In genomic region chrX:169879481-169880362, GRCm38 (mm10) we compare ENCODE assay signal across 8 mouse cellular contexts.
DNase-seq lines count a peak whose midpoint lies in the region; ATAC-seq and TF ChIP-seq lines count a peak whose summit lies in the region.

No protein-coding gene starts in this region.

- H3K4me3 ChIP-seq in hindbrain, embryonic 12.5 days = peak overlapping the region; percentile 51
- H3K4me3 ChIP-seq in lung, postnatal 0 days (ENCODE audit: low read depth, low read length) = peak overlapping the region; percentile 46

- H3K4me2 ChIP-seq in hindbrain, embryonic 12.5 days (replicated peaks) = peak overlapping the region; percentile 64
- peak overlapping the region; percentile 66 for H3K4me2 ChIP-seq in lung, postnatal 0 days (replicated peaks; ENCODE audit: low read depth, low read length)

- WGBS in hindbrain, embryonic 12.5 days = 11% methylated on average over 36 of the region's 36 CpGs
- WGBS in lung, postnatal 0 days = 13% methylated on average over 36 of the region's 36 CpGs

- peak overlapping the region; percentile 67 for H3K27ac ChIP-seq in hindbrain, embryonic 12.5 days
- H3K27ac ChIP-seq in lung, postnatal 0 days (ENCODE audit: low read length) = peak overlapping the region; percentile 49

- DNase-seq in R1 (ENCODE audit: low read depth, low spot score) = peak; percentile 58
- peak; percentile 58 to 63 for DNase-seq in cerebellum, postnatal 10 days
- peak; percentile 9 to 38 for DNase-seq in frontal cortex, postnatal 25 days (ENCODE audit: low spot score in 2 of 2)
- DNase-seq in layer of hippocampus, postnatal 25 days (ENCODE audit: extremely low spot score in 1 of 2, low spot score in 1 of 2) = peak; percentile 18 to 21
- peak; percentile 82 for DNase-seq in lung, postnatal 0 days (ENCODE audit: low spot score)
- peak; percentile 74 for DNase-seq in ovary, postnatal 36 days (ENCODE audit: low spot score)
- DNase-seq in urinary bladder, postnatal 14 days (ENCODE audit: low spot score) = peak; percentile 87

- H3K9me3 ChIP-seq in hindbrain, embryonic 12.5 days (replicated peaks) = no peaks in the 10 kb centered on the region
- no peaks in the 10 kb centered on the region for H3K9me3 ChIP-seq in lung, postnatal 0 days (ENCODE audit: low read length)

- no peaks in the 10 kb centered on the region for H3K36me3 ChIP-seq in hindbrain, embryonic 12.5 days
- no peaks in the 10 kb centered on the region for H3K36me3 ChIP-seq in lung, postnatal 0 days (ENCODE audit: insufficient read depth, low read length)

- H3K9ac ChIP-seq in hindbrain, embryonic 12.5 days = peak overlapping the region; percentile 45
- peak overlapping the region; percentile 6; the same call in 1 of the 2 replicates for H3K9ac ChIP-seq in lung, postnatal 0 days (replicated peaks; ENCODE audit: low read depth)

- 0 out of 2 replicates have a peak, but pooled peaks have one; percentile 22 for TF ChIP-seq EP300 in lung, postnatal 0 days (IDR thresholded peaks at IDR 0.05)

- peak; percentile 48 for TF ChIP-seq CTCF in lung, postnatal 0 days (IDR thresholded peaks at IDR 0.05)

- H3K4me1 ChIP-seq in hindbrain, embryonic 12.5 days = no peaks in the 10 kb centered on the region; the same call in 1 of the 2 replicates
- H3K4me1 ChIP-seq in lung, postnatal 0 days (ENCODE audit: insufficient read depth, low read depth, low read length) = no peaks in the 10 kb centered on the region

- peak; percentile 87 for ATAC-seq in hindbrain, embryonic 12.5 days (ENCODE audit: low FRiP score)
- ATAC-seq in lung, postnatal 0 days = peak; percentile 96

- peaks cover 35% of the 10 kb centered on the region for H3K27me3 ChIP-seq in hindbrain, embryonic 12.5 days
- no peaks in the 10 kb centered on the region for H3K27me3 ChIP-seq in lung, postnatal 0 days (replicated peaks; ENCODE audit: insufficient read depth, low read length)

Comparison
In these comparisons a context has a peak if more than half of its experiments do, and no peak if none do; other contexts are left out.
1. Peak in every context shown above with its lines: DNase-seq, ATAC-seq, H3K4me3 ChIP-seq and H3K27ac ChIP-seq.
2. DNase-seq: peak in every context shown above with its lines; median percentile 87 in urinary bladder, postnatal 14 days; 82 in lung, postnatal 0 days; 74 in ovary, postnatal 36 days; 60 in cerebellum, postnatal 10 days; 58 in R1; 24 in frontal cortex, postnatal 25 days; 20 in layer of hippocampus, postnatal 25 days.